Mouse (Mus musculus) thymus, postnatal 10 days (tissue): ENCODE results near the gene Adamts17.

Experiments used
- DNase-seq, 2 experiments: peaks; one replicate each; pipeline ENCODE4 v3.0.0; 2021; ENCODE audit warnings: low spot score in 2 of 2

Adamts17 gene

GRCm38 (mm10) chr7:66839463-66840007 is at the start of gene Adamts17:
Gene Adamts17 (plus strand): TSS chr7:66839735.
- DNase-seq: peak; percentile 86 to 90

- DNase-seq: no peak
Measured at GRCm38 (mm10) chr7:66789860-66790748, 49.4 kb upstream of the Adamts17 start.

- no peak for DNase-seq
Measured at GRCm38 (mm10) chr7:66791022-66791421, 48.5 kb upstream of the Adamts17 start.

- no peak for DNase-seq
Measured at GRCm38 (mm10) chr7:66796909-66797308, 42.6 kb upstream of the Adamts17 start.

- DNase-seq: no peak
Measured at GRCm38 (mm10) chr7:66797345-66797744, 42.2 kb upstream of the Adamts17 start.

- no peak for DNase-seq
Measured at GRCm38 (mm10) chr7:66798826-66799225, 40.7 kb upstream of the Adamts17 start.

GRCm38 (mm10) chr7:66800784-66801183 is 38.8 kb upstream of the Adamts17 start:
- DNase-seq: no peak

GRCm38 (mm10) chr7:66801785-66802184 is 37.8 kb upstream of the Adamts17 start:
- DNase-seq: no peak

- DNase-seq: no peak
Measured at GRCm38 (mm10) chr7:66803798-66804197, 35.7 kb upstream of the Adamts17 start.

- DNase-seq: no peak
Measured at GRCm38 (mm10) chr7:66806801-66807200, 32.7 kb upstream of the Adamts17 start.

GRCm38 (mm10) chr7:66810436-66810835 is 29.1 kb upstream of the Adamts17 start:
- no peak for DNase-seq

GRCm38 (mm10) chr7:66811294-66811693 is 28.2 kb upstream of the Adamts17 start:
- DNase-seq: no peak

GRCm38 (mm10) chr7:66812289-66812688 is 27.2 kb upstream of the Adamts17 start:
- DNase-seq: no peak

- no peak for DNase-seq
Measured at GRCm38 (mm10) chr7:66812737-66813136, 26.8 kb upstream of the Adamts17 start.

- no peak for DNase-seq
Measured at GRCm38 (mm10) chr7:66813172-66813571, 26.4 kb upstream of the Adamts17 start.

GRCm38 (mm10) chr7:66815526-66815925 is 24.0 kb upstream of the Adamts17 start:
- no peak for DNase-seq

GRCm38 (mm10) chr7:66820034-66820433 is 19.5 kb upstream of the Adamts17 start:
- DNase-seq: peak; percentile 48 to 80

GRCm38 (mm10) chr7:66830803-66831202 is 8.7 kb upstream of the Adamts17 start:
- DNase-seq: no peak

GRCm38 (mm10) chr7:66831295-66831694 is 8.2 kb upstream of the Adamts17 start:
- no peak for DNase-seq

GRCm38 (mm10) chr7:66840008-66840719 is 629 bp downstream of the Adamts17 start:
- DNase-seq: peak; percentile 74 to 78

- peak; percentile 5 to 11 for DNase-seq
Measured at GRCm38 (mm10) chr7:66841165-66841564, 1.6 kb downstream of the Adamts17 start.

- DNase-seq: peak; percentile 37 to 56
Measured at GRCm38 (mm10) chr7:66842021-66842420, 2.5 kb downstream of the Adamts17 start.
